Mouse (Mus musculus): Measurements from ENCODE around the gene Tpsg1. TPM values are rescaled to one million over a fixed set of nuclear protein-coding genes. Genes with fewer than 3 reads are reported as not detected.

Tpsg1 gene
- polyA plus RNA-seq, 1 experiment, result 0.91 TPM

GRCm38 (mm10) chr17:25366005-25366404 is 3.1 kb upstream of the Tpsg1 start, which contains the start of gene Tpsb2:
Gene Tpsb2 (plus strand): TSS chr17:25366305.
- no peak within 1 kb of the TSS for H3K27ac ChIP-seq (ENCODE audit: insufficient read depth, low read length)
- no peaks in the 10 kb centered on the region for H3K4me1 ChIP-seq (ENCODE audit: control insufficient read depth, insufficient read depth, low read length)
- no peak for TF ChIP-seq CTCF (IDR thresholded peaks at IDR 0.05; ENCODE audit: borderline replicate concordance, insufficient read depth, low read length)
- no peak for TF ChIP-seq POLR2A (IDR thresholded peaks at IDR 0.05; ENCODE audit: low read depth, low read length)
- H3K4me3 ChIP-seq (ENCODE audit: insufficient read depth, low read length), result no peak within 1 kb of the TSS

DNA sequence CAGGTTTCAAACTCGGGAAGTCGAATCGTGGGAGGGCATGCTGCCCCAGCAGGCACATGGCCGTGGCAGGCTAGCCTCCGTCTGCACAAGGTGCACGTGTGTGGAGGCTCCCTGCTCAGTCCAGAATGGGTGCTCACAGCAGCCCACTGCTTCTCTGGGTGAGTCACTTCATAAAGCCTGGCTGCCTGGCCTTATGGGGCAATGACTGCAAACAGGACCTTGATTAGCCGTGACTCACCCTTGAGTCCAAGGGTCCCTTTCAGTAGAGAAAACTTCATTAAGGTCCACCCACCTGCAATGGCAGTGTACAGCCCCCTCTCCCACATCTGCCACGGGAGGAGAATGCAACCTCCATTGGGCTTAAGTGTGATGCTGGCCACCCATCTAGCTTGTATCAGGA is 3.4 kb downstream of the Tpsg1 start:
- H3K4me1 ChIP-seq (ENCODE audit: control insufficient read depth, insufficient read depth, low read length), result no peaks in the 10 kb centered on the region

DNA sequence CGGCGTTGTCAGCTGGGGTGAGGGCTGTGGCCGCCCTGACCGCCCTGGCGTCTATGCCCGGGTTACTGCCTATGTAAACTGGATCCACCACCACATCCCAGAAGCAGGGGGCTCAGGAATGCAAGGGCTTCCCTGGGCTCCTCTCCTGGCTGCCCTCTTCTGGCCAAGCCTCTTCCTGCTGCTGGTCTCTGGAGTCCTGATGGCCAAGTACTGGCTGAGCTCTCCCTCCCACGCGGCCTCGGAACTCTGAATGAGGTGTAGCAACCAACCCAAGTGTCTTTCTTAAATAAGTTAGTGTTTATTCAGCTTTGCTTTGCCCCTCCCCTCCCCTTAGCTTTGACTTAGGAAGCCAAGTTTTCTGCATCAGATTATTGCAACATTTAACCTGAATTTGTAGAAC is 4.9 kb downstream of the Tpsg1 start:
- no peaks in the 10 kb centered on the region for H3K4me1 ChIP-seq (ENCODE audit: control insufficient read depth, insufficient read depth, low read length)
- TF ChIP-seq CTCF (IDR thresholded peaks at IDR 0.05; ENCODE audit: borderline replicate concordance, insufficient read depth, low read length) (no peak), POLR2A (IDR thresholded peaks at IDR 0.05; ENCODE audit: low read depth, low read length) (no peak)
- H3K27ac ChIP-seq (ENCODE audit: insufficient read depth, low read length), result no peak overlapping the region
- H3K4me3 ChIP-seq (ENCODE audit: insufficient read depth, low read length), result no peak overlapping the region

More for the DNA sequence above, 3.4 kb downstream of the Tpsg1 start:
- Histone ChIP-seq H3K4me3 (ENCODE audit: insufficient read depth, low read length) (no peak overlapping the region), H3K27ac (ENCODE audit: insufficient read depth, low read length) (no peak overlapping the region)
- TF ChIP-seq POLR2A (IDR thresholded peaks at IDR 0.05; ENCODE audit: low read depth, low read length) (no peak), CTCF (IDR thresholded peaks at IDR 0.05; ENCODE audit: borderline replicate concordance, insufficient read depth, low read length) (no peak)

DNA sequence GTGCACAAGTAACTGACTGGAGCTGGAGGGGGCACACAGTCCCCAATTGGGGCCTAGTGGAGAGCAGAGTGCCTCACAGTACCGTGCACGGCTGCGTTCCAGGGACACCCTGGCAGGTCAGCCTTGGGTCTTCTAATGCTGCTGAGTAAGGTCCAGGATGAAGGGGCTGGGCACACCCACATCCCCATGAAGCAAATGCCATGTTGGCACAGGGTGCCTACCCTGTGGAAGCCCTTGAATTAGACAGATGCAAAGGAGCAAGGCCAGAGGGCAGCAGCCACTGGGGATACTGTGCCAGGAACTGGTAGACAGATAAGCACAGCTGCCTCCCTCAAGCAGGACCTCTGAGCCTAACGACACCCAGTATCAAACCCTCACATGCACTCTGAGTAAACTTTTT is 25.5 kb downstream of the Tpsg1 start:
- H3K4me1 ChIP-seq (ENCODE audit: control insufficient read depth, insufficient read depth, low read length), result no peaks in the 10 kb centered on the region
- no peak overlapping the region for H3K27ac ChIP-seq (ENCODE audit: insufficient read depth, low read length)
- no peak overlapping the region for H3K4me3 ChIP-seq (ENCODE audit: insufficient read depth, low read length)
- TF ChIP-seq POLR2A (IDR thresholded peaks at IDR 0.05; ENCODE audit: low read depth, low read length) (no peak), CTCF (IDR thresholded peaks at IDR 0.05; ENCODE audit: borderline replicate concordance, insufficient read depth, low read length) (no peak)

DNA sequence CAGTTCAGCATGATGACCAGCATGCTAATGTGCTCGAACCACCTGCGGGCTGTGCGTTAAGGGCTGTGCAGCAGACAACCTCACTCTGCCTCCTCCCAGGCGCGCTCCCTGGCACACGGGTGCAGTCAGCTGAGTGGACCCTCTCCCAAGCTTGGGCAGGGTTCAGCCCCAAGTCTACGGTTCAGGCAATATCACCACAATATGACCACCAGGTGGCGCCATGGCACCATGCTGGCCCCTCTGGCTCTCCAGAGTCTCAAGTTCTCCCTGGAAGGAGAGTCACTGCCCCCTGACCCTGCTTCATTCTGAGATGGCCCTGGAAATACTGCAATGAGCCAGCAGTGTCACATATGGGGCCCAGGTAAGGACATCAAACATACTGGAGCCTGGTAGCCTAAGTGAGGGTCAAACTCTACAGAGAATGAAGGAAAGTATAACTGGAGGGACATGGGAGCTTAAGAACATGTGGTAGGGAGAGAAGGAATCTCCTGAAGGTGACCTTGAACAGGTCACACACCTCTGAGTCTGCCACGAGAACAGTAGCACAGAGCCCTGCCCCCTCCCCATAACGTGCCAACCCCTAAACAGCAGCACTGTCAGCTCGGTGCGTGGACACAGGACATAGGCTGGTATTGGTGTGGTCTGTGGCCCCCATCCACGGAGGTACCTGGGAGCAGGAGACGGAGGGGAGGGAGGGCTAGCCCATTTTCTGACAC is 28.9 kb downstream of the Tpsg1 start:
- peak; percentile 94 for TF ChIP-seq CTCF (IDR thresholded peaks at IDR 0.05; ENCODE audit: borderline replicate concordance, insufficient read depth, low read length)
- TF ChIP-seq POLR2A (IDR thresholded peaks at IDR 0.05; ENCODE audit: low read depth, low read length), result no peak
- H3K4me3 ChIP-seq (ENCODE audit: insufficient read depth, low read length), result no peak overlapping the region
- H3K27ac ChIP-seq (ENCODE audit: insufficient read depth, low read length), result no peak overlapping the region
- H3K4me1 ChIP-seq (ENCODE audit: control insufficient read depth, insufficient read depth, low read length), result no peaks in the 10 kb centered on the region

- H3K27ac ChIP-seq (ENCODE audit: insufficient read depth, low read length), result no peak overlapping the region
- TF ChIP-seq POLR2A (IDR thresholded peaks at IDR 0.05; ENCODE audit: low read depth, low read length) (no peak), CTCF (IDR thresholded peaks at IDR 0.05; ENCODE audit: borderline replicate concordance, insufficient read depth, low read length) (no peak)
- H3K4me1 ChIP-seq (ENCODE audit: control insufficient read depth, insufficient read depth, low read length), result no peaks in the 10 kb centered on the region
- no peak overlapping the region for H3K4me3 ChIP-seq (ENCODE audit: insufficient read depth, low read length)
Measured at GRCm38 (mm10) chr17:25398520-25398838, 29.4 kb downstream of the Tpsg1 start.

GRCm38 (mm10) chr17:25400443-25400842 is 31.4 kb downstream of the Tpsg1 start:
- no peaks in the 10 kb centered on the region for H3K4me1 ChIP-seq (ENCODE audit: control insufficient read depth, insufficient read depth, low read length)
- no peak for TF ChIP-seq CTCF (IDR thresholded peaks at IDR 0.05; ENCODE audit: borderline replicate concordance, insufficient read depth, low read length)
- TF ChIP-seq POLR2A (IDR thresholded peaks at IDR 0.05; ENCODE audit: low read depth, low read length), result no peak
- H3K27ac ChIP-seq (ENCODE audit: insufficient read depth, low read length), result no peak overlapping the region
- no peak overlapping the region for H3K4me3 ChIP-seq (ENCODE audit: insufficient read depth, low read length)

GRCm38 (mm10) chr17:25401491-25401890 is 32.4 kb downstream of the Tpsg1 start:
- H3K4me1 ChIP-seq (ENCODE audit: control insufficient read depth, insufficient read depth, low read length), result no peaks in the 10 kb centered on the region

DNA sequence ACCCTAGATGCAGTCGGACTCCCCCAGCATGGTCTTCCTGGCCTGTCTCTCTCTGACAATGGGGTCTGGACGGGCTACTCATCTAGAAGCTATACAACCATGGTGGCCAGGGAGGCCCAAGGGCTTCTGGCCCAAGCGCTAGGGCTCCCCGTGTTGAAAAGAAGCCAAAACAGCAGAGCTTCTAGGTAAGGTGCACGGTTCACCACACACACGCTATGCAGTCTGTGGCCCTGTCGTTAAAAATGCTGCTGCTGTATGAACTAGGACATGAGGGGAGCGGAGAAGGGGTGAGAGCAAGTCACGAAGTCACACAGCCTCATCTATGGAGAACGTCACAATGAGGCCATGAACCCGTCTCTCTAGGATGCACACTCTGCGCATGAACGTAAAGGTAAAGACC is 33.2 kb downstream of the Tpsg1 start:
- no peak overlapping the region for H3K27ac ChIP-seq (ENCODE audit: insufficient read depth, low read length)
- H3K4me1 ChIP-seq (ENCODE audit: control insufficient read depth, insufficient read depth, low read length), result no peaks in the 10 kb centered on the region
- no peak overlapping the region for H3K4me3 ChIP-seq (ENCODE audit: insufficient read depth, low read length)
- TF ChIP-seq CTCF (IDR thresholded peaks at IDR 0.05; ENCODE audit: borderline replicate concordance, insufficient read depth, low read length) (no peak), POLR2A (IDR thresholded peaks at IDR 0.05; ENCODE audit: low read depth, low read length) (no peak)

More at GRCm38 (mm10) chr17:25401491-25401890, 32.4 kb downstream of the Tpsg1 start:
- H3K27ac ChIP-seq (ENCODE audit: insufficient read depth, low read length), result no peak overlapping the region
- TF ChIP-seq POLR2A (IDR thresholded peaks at IDR 0.05; ENCODE audit: low read depth, low read length), result no peak
- no peak for TF ChIP-seq CTCF (IDR thresholded peaks at IDR 0.05; ENCODE audit: borderline replicate concordance, insufficient read depth, low read length)
- no peak overlapping the region for H3K4me3 ChIP-seq (ENCODE audit: insufficient read depth, low read length)

- Histone ChIP-seq H3K4me3 (ENCODE audit: insufficient read depth, low read length) (no peak overlapping the region), H3K27ac (ENCODE audit: insufficient read depth, low read length) (no peak overlapping the region), H3K4me1 (ENCODE audit: control insufficient read depth, insufficient read depth, low read length) (no peaks in the 10 kb centered on the region)
- TF ChIP-seq CTCF (IDR thresholded peaks at IDR 0.05; ENCODE audit: borderline replicate concordance, insufficient read depth, low read length), result no peak
- no peak for TF ChIP-seq POLR2A (IDR thresholded peaks at IDR 0.05; ENCODE audit: low read depth, low read length)
Measured at GRCm38 (mm10) chr17:25404190-25404589, 35.1 kb downstream of the Tpsg1 start.
